Mouse (Mus musculus): ENCODE measurements around the gene Cracr2b.

GRCm38 (mm10) chr7:141431434-141432185, 29.3 kb upstream of the Cracr2b start:
- TF ChIP-seq POLR2A (IDR thresholded peaks at IDR 0.05; ENCODE audit: control insufficient read depth, extremely low read depth, insufficient read depth, low read length, poor library complexity) (no peak), CTCF (IDR thresholded peaks at IDR 0.05; ENCODE audit: borderline replicate concordance, control insufficient read depth, extremely low read depth, insufficient read depth, low read length, poor library complexity) (no peak)
